Mouse (Mus musculus): ENCODE data around the gene Erbin.

Gene Erbin

DNA sequence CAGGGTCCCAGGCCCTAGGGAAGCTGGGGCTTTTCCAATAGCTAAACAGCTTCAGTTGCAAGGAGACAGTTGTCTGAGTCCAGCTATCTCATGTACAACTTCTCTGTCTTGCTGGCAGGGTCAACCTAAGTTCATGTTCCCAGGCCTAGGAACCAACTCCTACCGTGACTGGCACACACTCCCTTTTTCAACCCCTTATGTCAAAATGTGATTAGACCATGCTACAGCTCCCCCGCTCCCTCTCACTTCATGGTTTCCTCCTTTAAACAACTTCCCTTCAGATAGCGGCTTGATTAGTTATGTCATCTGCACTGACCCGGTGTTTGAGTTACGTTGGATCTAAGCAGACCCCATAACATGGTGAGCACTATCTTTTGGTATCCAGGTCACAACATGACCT is 112.8 kb downstream of the Erbin start:
- no peak for DNase-seq (ENCODE audit: low spot score in 2 of 2)

DNA sequence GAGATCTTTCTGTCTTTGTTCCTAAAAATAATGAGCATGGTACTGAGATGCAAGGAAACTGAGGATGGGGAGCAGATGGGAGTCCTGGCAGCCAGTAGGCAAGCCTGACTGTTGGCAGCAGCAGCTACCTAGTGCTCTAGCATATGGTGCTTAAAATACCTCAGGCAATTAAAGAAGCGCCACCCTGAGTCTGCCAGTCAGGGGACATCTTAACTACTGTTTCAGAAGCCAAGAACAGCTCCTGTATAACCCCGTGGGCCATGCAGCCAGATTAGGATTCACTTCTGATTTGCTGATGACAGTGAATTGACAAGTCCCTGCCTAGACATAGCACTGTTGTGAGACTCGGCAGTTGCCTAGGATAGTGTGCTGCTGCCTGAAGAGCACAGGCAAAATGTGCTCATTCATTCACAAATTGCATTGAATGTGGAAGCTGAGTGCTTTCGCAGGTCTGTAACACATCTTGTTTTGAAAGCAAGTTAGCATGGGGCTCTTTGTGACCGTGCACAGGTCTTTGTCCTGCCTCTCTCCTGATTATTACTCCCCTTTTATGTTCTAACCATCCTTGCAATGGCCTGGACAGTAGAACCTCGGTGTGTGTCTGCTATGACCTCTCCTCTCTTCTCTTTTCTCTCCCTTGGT is 114.0 kb downstream of the Erbin start:
- peak; percentile 38 to 77 for DNase-seq (ENCODE audit: low spot score in 2 of 2)

DNA sequence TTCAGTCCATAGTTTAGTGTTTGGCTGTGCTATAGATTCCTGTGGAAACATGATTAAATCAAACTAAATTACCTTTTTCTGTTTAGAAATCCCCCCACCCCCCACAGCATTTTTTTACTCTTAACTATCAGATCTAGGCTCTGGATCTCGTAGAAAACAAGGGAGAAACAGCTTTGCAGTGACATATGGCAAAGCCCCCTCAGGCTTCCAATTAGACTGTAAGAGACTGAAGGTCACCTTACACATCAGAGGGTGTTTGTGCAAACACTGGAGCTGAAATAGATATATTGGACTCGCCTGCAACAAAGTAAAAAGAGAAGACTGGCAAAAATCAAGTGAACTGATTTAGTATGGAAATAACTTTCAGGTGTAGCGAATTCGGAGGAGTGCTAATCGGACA is 116.6 kb downstream of the Erbin start:
- DNase-seq (ENCODE audit: low spot score in 2 of 2): no peak

DNA sequence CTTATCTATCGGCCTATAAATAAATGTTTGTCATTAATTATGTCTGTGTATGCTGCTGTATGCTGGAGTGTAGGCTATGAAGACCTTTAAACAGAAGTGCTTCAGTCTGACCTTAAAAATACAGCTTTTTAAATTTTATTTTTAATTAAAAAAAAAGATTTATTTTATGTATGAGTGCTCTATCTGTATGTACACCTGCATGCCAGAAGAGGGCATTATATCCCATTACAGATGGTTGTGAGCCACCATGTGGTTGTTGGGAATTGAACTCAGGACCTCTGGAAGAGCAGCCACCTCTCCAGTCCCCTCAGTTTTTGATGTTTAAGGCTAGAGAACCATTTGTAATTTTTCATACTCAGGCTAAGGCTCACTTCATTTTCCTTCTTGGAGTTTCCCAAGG is 119.3 kb downstream of the Erbin start:
- no peak for DNase-seq (ENCODE audit: low spot score in 2 of 2)

DNA sequence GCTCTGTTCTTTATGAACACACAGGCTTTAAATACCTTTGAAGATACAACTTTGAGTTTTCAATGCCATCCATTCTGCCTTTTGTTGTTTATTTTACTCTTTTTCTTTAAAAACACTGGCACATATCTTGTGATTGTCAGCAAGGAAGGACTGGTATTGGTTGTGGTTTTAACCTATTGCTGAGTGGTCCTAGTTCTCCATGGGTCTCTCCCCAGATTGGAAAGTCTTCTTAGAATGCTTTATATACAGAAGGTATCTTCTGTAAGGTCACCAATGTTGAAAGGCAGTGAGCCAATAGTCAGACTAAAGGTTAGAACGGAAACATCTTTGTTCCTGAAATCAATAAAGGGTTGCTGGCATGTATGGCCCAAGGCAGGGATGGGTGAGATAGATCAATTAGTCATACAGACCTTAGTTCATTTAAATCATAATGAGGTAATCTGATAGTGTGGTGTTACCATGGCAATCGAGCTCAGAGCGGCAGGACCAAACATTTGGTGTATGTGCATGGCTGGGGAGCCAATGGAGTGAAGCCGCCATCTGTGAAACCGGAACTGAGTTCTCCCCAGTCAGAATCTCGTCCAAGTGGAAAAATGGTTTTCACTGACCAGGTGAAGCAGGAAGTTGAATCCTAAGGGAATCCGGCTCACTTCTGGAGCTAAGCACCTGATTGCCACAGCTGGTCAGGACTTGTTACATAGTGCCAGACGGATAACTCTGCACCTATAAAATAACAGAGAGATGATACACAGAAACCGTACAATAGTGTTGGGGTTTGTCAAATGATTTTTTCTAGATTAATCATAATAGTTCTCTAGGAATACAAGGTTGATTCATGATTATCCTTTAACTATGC is 125.4 kb downstream of the Erbin start:
- DNase-seq (ENCODE audit: low spot score in 2 of 2): no peak

DNA sequence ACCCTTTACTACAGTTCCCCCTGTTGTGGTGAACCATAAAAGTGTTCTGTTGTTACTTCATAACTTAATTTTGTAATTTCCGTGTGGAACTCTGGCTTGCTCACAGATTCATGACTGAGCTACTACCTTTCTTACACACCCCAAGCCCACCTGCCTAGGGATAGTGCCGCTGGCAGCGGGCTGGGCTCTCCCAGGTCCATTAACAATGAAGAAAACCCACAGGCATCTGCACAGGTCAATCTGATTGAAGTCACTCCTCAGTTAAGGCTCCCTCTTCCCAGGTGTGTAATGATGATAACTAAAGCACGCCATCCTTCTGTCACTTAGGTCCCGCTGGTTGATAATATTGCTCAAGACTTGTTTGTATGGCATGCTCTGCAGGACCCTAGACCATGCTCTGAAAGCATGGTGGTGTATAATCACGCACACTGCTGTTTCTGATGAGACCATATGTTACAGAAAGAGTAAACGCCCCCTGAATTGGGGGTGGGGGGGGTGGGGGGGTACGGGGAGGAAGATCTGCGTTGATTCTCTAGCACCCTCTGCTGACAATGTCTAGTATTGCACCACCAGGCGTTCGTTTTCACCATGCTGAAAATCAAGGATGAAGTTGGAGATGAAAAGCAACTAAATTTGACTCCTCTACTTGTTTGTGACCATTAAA is 140.3 kb downstream of the Erbin start:
- peak in 1 of 2 experiments; percentile 38 for DNase-seq (ENCODE audit: low spot score in 2 of 2)

DNA sequence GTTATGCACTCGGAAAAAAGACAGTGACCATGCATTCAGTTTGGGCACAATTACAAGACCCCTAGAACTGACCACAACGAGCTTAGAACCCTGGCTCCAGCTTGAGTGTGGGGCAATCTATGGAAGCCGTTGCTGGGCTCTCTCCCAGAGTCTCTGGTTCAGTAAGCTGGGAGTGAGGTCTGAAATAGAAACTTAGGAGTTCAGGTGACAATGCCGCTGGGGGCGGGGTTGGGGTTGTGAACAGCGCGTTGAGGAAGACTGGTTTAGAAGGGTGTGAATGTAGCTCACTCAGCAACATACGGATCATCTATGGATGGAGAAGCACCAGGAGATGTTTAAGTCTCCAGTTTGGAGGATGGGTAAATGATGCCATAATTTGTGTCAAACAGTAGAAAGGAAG is 143.2 kb downstream of the Erbin start:
- DNase-seq (ENCODE audit: low spot score in 2 of 2): no peak

DNA sequence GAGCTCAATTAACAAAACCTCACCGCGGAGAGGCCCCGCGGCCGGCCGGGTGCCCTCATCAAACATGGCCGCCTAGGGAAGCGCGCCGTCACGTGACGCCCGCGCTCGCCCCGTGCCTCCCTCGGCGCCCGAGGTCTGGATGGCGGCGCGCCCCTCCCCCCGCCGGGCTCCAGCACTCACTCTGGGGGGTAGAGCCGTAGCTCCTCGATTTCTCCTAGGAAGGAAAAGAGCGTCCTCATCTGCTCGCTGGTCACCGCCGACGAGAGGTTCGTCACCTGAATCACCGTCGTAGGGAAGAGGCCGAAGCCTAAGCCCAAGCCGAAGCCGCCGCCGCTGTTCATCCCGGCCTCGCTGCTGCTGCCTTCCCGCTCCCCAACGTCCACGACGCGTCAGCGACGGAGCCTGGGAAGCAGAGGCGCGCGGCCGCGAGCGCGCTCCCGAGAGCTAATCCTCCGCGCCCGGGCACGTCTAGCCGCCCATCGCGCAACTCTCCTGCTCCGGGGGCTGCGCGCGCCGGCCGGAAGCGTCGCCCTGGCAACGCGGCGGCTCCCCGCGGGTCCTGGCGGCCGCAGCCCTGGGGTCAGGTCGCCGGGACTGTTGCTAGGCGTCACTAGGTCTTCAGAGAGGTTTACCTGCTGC is 146.1 kb downstream of the Erbin start, which contains the start of gene Srek1:
Srek1 (minus strand) TSS at position 490 of the 639 bp plus-strand sequence.
- DNase-seq (ENCODE audit: low spot score in 2 of 2): peak; percentile 86 to 92

DNA sequence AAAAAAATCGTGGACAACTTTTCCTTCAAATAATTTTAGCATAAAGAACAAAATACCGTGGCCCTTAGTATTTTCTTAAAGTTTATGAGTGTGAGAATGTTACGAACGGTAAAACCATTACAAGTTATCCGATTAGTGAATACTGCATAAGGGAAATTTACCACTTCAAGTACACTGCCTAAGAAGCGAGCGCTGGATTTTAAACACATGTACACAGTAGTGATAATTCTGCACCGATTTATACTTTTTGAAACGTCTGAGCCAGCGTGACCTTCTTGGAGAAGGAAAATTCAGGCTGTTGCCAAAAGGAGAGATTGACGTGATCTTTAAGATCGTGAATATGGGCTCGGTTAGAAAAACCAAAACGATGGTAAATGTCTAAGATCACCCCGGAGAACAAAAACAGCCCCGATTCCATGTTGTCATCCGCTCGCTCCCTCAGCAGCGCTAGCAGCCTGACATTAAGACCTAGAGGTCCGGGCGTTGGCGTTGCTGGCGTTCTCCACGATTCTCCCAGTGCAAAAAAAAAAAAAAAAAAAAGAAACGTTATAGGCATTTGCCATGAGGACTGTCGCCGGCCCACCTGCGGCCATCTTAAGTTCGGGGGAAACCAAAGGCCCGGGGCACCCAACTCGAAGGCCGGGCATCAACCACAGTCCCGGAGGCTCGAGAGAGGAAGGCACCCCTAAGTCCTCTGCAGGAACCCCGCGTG is 146.8 kb downstream of the Erbin start:
- DNase-seq (ENCODE audit: low spot score in 2 of 2): no peak

DNA sequence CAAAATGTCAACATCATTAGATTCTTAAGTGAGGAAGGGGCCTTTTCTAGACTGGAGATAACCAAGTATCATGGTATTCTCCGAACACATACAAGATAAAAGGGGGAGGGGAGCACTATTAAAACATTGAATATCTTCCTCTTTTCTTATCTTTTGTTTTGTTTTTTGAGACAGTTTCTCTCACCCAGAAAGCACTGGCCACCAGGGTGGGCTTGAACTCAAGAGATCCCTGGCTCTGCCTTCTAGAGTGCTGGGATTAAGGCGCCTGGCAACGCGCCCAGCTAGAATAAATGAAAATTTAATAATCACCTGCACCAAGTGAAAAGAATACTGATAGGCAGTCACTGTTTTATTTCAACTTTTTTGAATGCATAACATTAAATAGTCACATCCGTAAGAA is 147.4 kb downstream of the Erbin start:
- DNase-seq (ENCODE audit: low spot score in 2 of 2): no peak

DNA sequence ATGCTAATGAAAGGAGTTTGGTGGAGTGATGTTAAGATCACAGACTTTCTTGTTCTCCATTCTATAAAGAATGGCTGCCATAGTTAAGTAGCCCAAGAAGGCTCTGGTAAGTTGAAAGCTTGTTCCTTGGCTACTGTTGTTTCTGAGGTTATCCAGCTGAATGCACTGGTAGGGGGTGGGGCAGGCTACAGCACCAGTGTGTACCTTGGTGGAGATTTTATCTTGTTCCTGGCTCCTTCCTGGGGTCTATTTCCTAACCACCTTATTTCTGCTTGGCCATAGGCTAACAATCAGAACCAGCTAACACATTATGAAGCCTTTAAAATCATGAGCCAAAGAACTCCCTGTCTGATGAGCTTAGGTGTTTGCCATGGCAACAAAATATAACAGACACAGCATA is 149.5 kb downstream of the Erbin start:
- no peak for DNase-seq (ENCODE audit: low spot score in 2 of 2)

Data from left cerebral cortex, adult 9 months (tissue).